Mouse (Mus musculus): ENCODE data around the gene Cat.
A peak's percentile ranks its signal among the peaks of the same experiment; 100 is the strongest.

Cat gene

DNA sequence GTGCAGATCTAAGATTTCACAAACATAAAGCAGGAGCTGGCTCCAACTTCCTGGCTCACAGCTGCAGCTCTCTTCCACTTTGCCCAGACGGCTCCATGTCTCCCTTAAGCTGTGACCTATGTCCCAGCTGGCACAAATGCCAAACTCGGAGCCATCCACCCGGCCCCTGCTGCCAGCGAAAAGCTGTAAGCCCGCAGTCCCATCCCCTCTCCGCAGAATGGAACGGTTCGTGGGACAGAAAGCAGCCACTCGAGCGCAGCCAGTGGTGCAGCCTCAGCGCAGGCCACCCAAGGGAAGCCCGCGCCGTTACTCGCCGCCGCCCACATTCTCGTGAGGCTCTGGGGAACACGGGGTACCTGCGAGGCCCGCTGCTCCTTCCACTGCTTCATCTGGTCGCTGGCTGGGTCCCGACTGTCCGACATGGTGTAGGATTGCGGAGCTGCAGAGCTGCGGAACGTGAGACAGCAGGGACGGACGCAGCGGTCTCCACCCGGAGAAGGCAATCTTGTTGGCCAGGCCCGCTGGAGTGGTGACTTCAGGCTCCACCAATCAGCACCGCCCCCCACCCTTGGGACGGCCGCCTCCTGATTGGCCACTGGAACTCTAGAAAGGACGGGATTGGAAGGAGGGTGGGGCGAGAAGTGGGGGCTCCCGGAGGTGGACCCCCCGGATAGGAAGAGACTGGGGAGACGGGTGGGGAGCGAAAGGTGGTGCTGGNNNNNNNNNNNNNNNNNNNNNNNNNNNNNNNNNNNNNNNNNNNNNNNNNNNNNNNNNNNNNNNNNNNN is at the start of gene Cat:
Gene Cat (minus strand): TSS at position 544 of the 785 bp plus-strand sequence.
- DNase-seq (ENCODE audit: low read depth, low spot score), result peak; percentile 93

DNA sequence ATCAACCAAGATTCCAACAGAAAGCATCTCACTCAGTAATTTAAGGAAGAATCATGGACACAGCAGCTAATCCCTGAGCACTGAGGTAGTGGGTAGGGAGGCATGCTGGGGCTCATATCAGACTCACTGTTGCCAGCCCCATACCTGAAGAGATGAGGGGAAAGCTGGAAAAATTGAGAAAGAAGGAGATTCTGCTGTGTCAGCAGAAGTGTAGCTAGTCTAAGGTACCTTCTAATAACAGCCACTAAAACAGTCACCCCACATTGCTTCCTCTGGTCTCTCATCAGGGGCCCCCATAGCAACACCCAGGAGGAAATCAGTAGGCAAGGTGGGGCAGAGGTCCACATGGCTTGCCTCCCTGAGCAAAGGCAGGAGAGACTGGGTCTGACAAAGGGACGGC is 40.6 kb upstream of the Cat start:
- no peak for DNase-seq (ENCODE audit: low read depth, low spot score)

- DNase-seq (ENCODE audit: low read depth, low spot score), result no peak
These were observed 31.5 kb upstream of the Cat start for GRCm38 (mm10) chr2:103516472-103516871.

DNA sequence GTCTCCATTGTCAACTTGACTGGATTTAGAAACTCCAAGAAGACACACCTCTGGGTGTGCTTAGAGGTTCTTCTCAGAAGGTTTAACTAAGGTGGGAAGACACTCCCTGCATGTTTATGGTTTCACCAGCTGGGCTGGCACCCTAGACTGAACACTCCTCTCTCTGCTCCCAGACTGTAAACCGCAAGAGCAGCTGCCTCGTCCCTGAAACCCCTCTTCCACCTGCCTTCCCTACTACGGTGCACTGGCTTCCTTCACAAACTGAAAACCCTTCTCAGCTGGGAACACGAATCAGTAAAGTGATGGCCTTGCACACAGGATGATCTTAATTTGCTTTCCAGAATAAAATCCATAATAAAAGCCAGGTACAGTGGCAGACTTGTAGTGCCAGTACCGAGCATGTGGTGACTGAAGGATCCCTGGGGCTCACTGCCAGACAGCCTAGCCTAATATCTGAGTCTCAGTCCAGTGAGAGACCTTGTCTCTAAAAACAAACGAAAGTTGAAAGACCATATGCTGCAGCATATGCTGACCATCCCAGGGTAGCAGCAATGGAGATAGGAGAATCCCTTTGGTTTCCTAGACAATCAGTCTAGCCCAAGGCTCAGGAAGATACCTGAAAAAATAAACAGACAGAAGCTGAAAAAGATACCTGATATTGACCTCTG is 30.7 kb upstream of the Cat start:
- no peak for DNase-seq (ENCODE audit: low read depth, low spot score)

DNA sequence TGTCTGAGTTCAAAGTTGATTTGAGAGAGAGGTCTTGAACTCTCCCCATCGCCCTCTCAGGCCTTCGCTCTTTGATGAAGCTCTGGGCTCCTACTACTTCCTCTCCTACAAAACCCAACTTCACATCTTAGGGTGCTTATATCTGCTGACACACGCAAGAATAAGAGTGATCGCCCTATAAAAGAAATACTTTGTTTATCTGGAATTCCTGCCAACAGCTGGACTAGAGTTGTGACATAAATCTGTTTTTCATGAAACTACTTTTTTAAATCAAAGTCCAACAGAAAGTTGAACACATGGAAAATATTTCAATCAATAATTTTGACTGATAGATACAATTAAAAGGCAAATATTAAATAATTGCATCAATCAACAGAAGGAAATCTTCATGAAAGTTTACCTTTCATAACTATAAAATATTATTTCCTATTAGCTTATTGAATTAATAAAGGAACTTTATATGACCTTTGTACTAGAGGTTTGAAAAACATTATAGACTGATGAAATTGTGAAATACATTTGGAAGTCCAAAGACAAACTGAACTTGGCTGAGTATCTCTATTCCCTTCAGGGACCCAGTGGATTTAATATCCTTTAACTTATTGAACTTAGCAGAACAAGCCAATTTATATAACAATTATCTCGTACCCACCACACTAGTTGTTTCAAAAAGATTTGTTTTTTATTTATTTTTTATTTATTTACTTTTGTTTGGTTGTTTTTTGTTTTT is 27.3 kb upstream of the Cat start:
- no peak for DNase-seq (ENCODE audit: low read depth, low spot score)

DNA sequence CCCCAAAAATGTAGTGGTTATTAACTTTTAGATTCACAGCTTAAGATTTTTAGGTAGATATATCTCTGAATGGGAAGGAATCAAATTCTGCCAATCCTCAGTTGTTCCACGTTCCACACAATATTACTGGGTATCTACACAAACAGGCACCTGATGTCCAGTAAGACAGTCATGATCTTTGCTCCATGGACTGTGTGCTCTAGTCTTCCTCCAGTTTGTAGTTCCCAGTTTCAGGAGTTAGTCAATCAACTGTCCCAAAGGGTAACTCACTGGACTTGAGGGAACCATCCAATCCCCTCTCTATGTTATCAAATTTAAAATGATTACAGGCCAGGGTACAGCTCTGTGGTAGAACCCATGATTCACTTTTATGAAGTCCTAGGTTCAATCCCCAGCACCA is 26.7 kb upstream of the Cat start:
- no peak for DNase-seq (ENCODE audit: low read depth, low spot score)

DNA sequence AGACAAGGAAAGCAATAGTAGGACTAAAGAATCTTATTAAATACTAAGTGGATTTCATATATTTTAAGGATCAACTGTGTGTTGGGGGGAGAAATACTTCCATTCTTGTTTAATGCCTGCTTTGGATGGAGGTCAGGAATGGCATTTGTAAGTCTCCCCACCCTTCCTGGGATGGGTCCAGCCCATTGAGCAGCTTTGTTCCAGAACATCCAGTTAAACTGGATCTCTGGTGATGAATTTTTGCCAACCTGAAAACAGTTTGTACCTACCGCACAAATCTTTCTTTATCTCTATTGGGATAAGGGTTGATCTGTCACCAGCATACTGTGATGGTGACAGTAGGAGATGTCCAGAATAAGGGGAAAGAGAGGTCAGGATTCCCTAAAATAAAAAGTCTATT is 26.1 kb upstream of the Cat start:
- DNase-seq (ENCODE audit: low read depth, low spot score), result no peak

- no peak for DNase-seq (ENCODE audit: low read depth, low spot score)
These were observed 22.7 kb upstream of the Cat start for GRCm38 (mm10) chr2:103507651-103508050.

- no peak for DNase-seq (ENCODE audit: low read depth, low spot score)
These were observed 21.0 kb upstream of the Cat start for GRCm38 (mm10) chr2:103505956-103506355.

- no peak for DNase-seq (ENCODE audit: low read depth, low spot score)
These were observed 19.5 kb upstream of the Cat start for GRCm38 (mm10) chr2:103504463-103504862.

- no peak for DNase-seq (ENCODE audit: low read depth, low spot score)
These were observed 15.8 kb upstream of the Cat start for GRCm38 (mm10) chr2:103500769-103501168.

GRCm38 (mm10) chr2:103495633-103496418 is 10.9 kb upstream of the Cat start:
- DNase-seq (ENCODE audit: low read depth, low spot score), result no peak

DNA sequence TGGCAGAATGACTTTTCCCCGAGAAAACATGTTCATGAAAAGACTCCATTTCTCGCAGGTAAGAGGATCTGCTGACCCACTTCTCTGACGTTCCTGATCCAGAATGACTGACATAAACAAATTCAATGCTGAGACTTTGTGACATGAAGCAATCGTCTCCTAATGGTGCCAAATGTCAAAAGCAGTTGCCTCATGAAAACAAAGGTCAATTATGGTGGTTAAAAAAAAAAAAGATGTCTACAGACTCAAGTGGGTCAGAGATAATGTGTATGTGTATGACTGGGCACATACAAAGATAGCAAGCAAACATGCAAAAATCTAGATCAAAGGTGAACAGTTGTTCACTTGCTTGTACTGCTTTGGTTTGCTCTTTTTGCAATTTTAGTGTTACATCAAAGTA is 8.9 kb upstream of the Cat start:
- DNase-seq (ENCODE audit: low read depth, low spot score), result no peak

- DNase-seq (ENCODE audit: low read depth, low spot score), result no peak
These were observed 7.6 kb upstream of the Cat start for GRCm38 (mm10) chr2:103492526-103492925.

- DNase-seq (ENCODE audit: low read depth, low spot score), result no peak
These were observed 907 bp downstream of the Cat start for GRCm38 (mm10) chr2:103483986-103484520.

- DNase-seq (ENCODE audit: low read depth, low spot score), result no peak
These were observed 1.5 kb downstream of the Cat start for GRCm38 (mm10) chr2:103483289-103483985.

GRCm38 (mm10) chr2:103481314-103482231 is 3.4 kb downstream of the Cat start:
- DNase-seq (ENCODE audit: low read depth, low spot score), result no peak

DNA sequence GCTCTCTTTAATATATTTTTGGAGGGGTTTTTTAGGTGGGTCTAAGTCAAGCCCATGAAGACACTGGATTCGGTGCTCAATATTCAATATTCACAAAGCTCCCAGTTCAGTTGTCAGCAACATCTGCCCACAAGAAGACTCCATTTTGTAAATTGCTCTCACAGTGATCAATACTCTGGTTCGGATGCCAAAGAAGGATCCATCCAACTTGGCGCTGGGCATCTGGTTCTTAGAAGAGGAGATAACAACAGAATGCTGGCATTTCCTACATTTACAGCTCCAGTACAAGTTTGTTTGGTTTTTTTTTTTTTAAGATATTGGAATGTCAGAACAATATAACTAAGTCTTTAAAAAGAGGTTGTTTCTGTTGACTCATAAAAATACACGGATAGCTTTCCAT is 4.1 kb downstream of the Cat start:
- no peak for DNase-seq (ENCODE audit: low read depth, low spot score)

- no peak for DNase-seq (ENCODE audit: low read depth, low spot score)
These were observed 4.7 kb downstream of the Cat start for GRCm38 (mm10) chr2:103480240-103480639.

DNA sequence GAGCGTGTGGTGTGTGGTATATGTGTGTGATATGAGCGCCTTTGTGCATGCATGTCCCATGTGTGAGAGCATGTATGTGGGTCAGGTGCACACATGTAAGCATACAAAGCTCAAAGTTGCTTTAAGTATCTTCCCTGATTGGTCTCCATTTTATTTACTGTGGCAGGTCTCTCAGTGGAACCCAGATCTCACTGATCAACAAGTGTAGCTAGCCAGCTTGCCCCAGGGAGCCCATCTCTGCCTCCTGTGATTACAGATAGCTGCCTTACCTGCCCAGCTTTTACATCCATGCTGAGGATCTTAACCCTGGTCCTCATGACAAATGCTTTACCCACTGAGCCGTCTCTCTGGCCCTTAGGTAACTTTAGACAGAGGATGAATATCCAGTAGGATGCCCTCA is 6.6 kb downstream of the Cat start:
- no peak for DNase-seq (ENCODE audit: low read depth, low spot score)

All from forelimb bud, embryonic 11.5 days (tissue).